Comparison of ENCODE assay signal across 13 mouse cellular contexts in genomic region chr4:100328361-100328970, GRCm38 (mm10).
"Had no signal": no experiment of that assay in that cellular context is flagged by ENCODE, and none has a peak within 500 bp of the region (broad histone marks: within the 10 kb centered on the region; RNA-seq: fewer than 3 reads in every experiment).

No protein-coding gene starts in this region.

- H3K4me3 ChIP-seq: kidney, embryonic 15.5 days; limb, embryonic 15.5 days; midbrain, embryonic 12.5 days; neural tube, embryonic 13.5 days had no signal

- H3K4me2 ChIP-seq: kidney, embryonic 15.5 days; limb, embryonic 15.5 days; midbrain, embryonic 12.5 days; neural tube, embryonic 13.5 days had no signal

- H3K9me3 ChIP-seq: kidney, embryonic 15.5 days; limb, embryonic 15.5 days; midbrain, embryonic 12.5 days; neural tube, embryonic 13.5 days had no signal

- H3K9ac ChIP-seq: kidney, embryonic 15.5 days; limb, embryonic 15.5 days; liver, embryonic 14.5 days; midbrain, embryonic 12.5 days; neural tube, embryonic 13.5 days had no signal

- H3K27me3 ChIP-seq: kidney, embryonic 15.5 days; neural tube, embryonic 13.5 days had no signal

- ATAC-seq: intestine, embryonic 16.5 days; midbrain, embryonic 16.5 days had no signal

- DNase-seq: kidney, adult 2 months; kidney, postnatal 14 days; lung, postnatal 10 days; right cerebral cortex, adult 18-20 months; right cerebral cortex, postnatal 25 days; thymus, postnatal 4 days had no signal

- H3K27ac ChIP-seq: kidney, embryonic 15.5 days; limb, embryonic 15.5 days; liver, embryonic 14.5 days; midbrain, embryonic 12.5 days; neural tube, embryonic 13.5 days had no signal

- H3K36me3 ChIP-seq: kidney, embryonic 15.5 days; limb, embryonic 15.5 days; midbrain, embryonic 12.5 days; neural tube, embryonic 13.5 days had no signal

- H3K4me1 ChIP-seq: midbrain, embryonic 12.5 days; neural tube, embryonic 13.5 days had no signal
